Mouse (Mus musculus) embryonic stem cell, embryonic (primary cell): ENCODE measurements around the gene Hexa.

ENCODE experiments used
- CTCF ChIA-PET, 4 experiments: fragments of 300-600 bp in 2 of 4; fragments of 350-600 bp in 2 of 4; sonication (Branson Sonifier 250); formaldehyde crosslinking; loops; one replicate each; lab custom pipeline; 2022; ENCODE audit warnings: inconsistent platforms in 2 of 4; lab: Charles Lee
- POLR2A ChIA-PET, 4 experiments: fragments of 300-600 bp in 2 of 4; fragments of 350-600 bp in 2 of 4; sonication (Branson Sonifier 250); formaldehyde crosslinking; loops; one replicate each; lab custom pipeline; 2022; ENCODE audit warnings: antibody characterized with exemption in 4 of 4, inconsistent platforms in 1 of 4; lab: Charles Lee

Hexa gene

GRCm38 (mm10) chr9:59584871-59585308 lies 45.5 kb downstream of the Hexa start:
- CTCF ChIA-PET = interaction anchor here (0.6 to 2.8 kb wide), 44 partner anchors 8 to 1202 kb away, joined by 3 to 29 read pairs (median 4); partner anchors contain the start of genes Parp6 (in 2 of the 4), Hexa (in 1 of the 4) and Tmem202 (in 1 of the 4)
- POLR2A ChIA-PET = interaction anchor here (0.5 to 3.4 kb wide), 35 partner anchors 7 to 1929 kb away, joined by 3 to 20 read pairs (median 3); partner anchors contain the start of genes Pkm (in 3 of the 4), Bbs4 (in 1 of the 4), Celf6 (in 1 of the 4) and Hexa (in 1 of the 4)

GRCm38 (mm10) chr9:59588252-59588651 lies 48.9 kb downstream of the Hexa start:
- CTCF ChIA-PET = interaction anchor here in 1 of 4 experiments (0.5 to 1.5 kb wide), 2 partner anchors 10 to 441 kb away, joined by 6 read pairs; partner anchors contain the start of gene Celf6
- POLR2A ChIA-PET = interaction anchor here in 2 of 4 experiments (1.0 to 5.7 kb wide), 3 partner anchors 10 to 72 kb away, joined by 4 to 33 read pairs (median 8); partner anchors contain the start of gene Celf6 (in 2 of the 2)

- CTCF ChIA-PET = interaction anchor here in 2 of 4 experiments (0.6 to 1.5 kb wide), 3 partner anchors 11 to 370 kb away, joined by 3 to 6 read pairs (median 4); partner anchors contain the start of gene Celf6 (in 1 of the 2)
Observed at GRCm38 (mm10) chr9:59588710-59589671, 49.7 kb downstream of the Hexa start.

GRCm38 (mm10) chr9:59589703-59590439 lies 50.5 kb downstream of the Hexa start:
- POLR2A ChIA-PET = interaction anchor here in 3 of 4 experiments (0.5 to 5.7 kb wide), 17 partner anchors 12 to 384 kb away, joined by 3 to 38 read pairs (median 5); partner anchors contain the start of genes Celf6 (in 2 of the 3), Pkm (in 2 of the 3) and Adpgk (in 1 of the 3)
- CTCF ChIA-PET = interaction anchor here in 3 of 4 experiments (0.6 to 1.2 kb wide), 5 partner anchors 12 to 123 kb away, joined by 3 to 5 read pairs (median 3); partner anchors contain the start of gene Celf6 (in 1 of the 3)

More at GRCm38 (mm10) chr9:59588710-59589671, 49.7 kb downstream of the Hexa start:
- POLR2A ChIA-PET = interaction anchor here in 2 of 4 experiments (0.5 to 5.7 kb wide), 7 partner anchors 12 to 71 kb away, joined by 3 to 38 read pairs (median 5); partner anchors contain the start of genes Pkm (in 2 of the 2) and Celf6 (in 1 of the 2)

- ChIA-PET CTCF (interaction anchor here in 3 of 4 experiments (0.6 to 2.7 kb wide), 7 partner anchors 9 to 662 kb away, joined by 3 to 14 read pairs (median 4); partner anchors contain the start of gene Parp6 (in 1 of the 3)), POLR2A (interaction anchor here in 3 of 4 experiments (0.8 to 5.8 kb wide), 15 partner anchors 9 to 310 kb away, joined by 3 to 38 read pairs (median 7); partner anchors contain the start of genes Parp6 (in 2 of the 3), Pkm (in 2 of the 3), Adpgk (in 1 of the 3) and Arih1 (in 1 of the 3))
Observed at GRCm38 (mm10) chr9:59601661-59602060, 62.3 kb downstream of the Hexa start.

- ChIA-PET CTCF (interaction anchor here in 1 of 4 experiments (0.6 kb wide), 1 partner anchor 946 kb away, joined by 4 read pairs; no protein-coding TSS in a partner anchor), POLR2A (interaction anchor here in 2 of 4 experiments (1.1 to 1.7 kb wide), 4 partner anchors 11 to 53 kb away, joined by 4 to 5 read pairs (median 5); partner anchors contain the start of gene Celf6 (in 1 of the 2))
Observed at GRCm38 (mm10) chr9:59605967-59606366, 66.6 kb downstream of the Hexa start.

- POLR2A ChIA-PET = interaction anchor here in 2 of 4 experiments (0.6 to 5.4 kb wide), 6 partner anchors 19 to 1696 kb away, joined by 3 to 42 read pairs (median 4); partner anchors contain the start of gene Pkm (in 2 of the 2)
- CTCF ChIA-PET = interaction anchor here in 2 of 4 experiments (0.7 kb wide), 2 partner anchors 81 to 631 kb away, joined by 3 to 5 read pairs; no protein-coding TSS in a partner anchor
Observed at GRCm38 (mm10) chr9:59610950-59611349, 71.6 kb downstream of the Hexa start.
